Mouse (Mus musculus): ENCODE measurements at regions not wholly inside any gene's neighbourhood (a gene's known extent, or its start where the extent isn't known, plus 50 kb on each side); places are given as distances from the start of the nearest gene placed in this dataset.

- Histone ChIP-seq H3K9me3 (replicated peaks; ENCODE audit: low read length) (no peaks in the 10 kb centered on the region), H3K79me2 (replicated peaks; ENCODE audit: control insufficient read depth, extremely low read depth, insufficient read depth, poor library complexity, severe bottlenecking) (no peaks in the 10 kb centered on the region), H3K27ac (ENCODE audit: insufficient read depth, low read depth) (no peak overlapping the region), H3K27me3 (replicated peaks) (no peaks in the 10 kb centered on the region), H3K9ac (ENCODE audit: insufficient read depth, low read depth) (no peak overlapping the region), H3K4me1 (ENCODE audit: control insufficient read depth in 1 of 2, insufficient read depth in 2 of 2) (no peaks in the 10 kb centered on the region), H3K36me3 (replicated peaks in 1 of 2; ENCODE audit: control insufficient read depth in 1 of 2, insufficient read depth in 1 of 2, low read length in 1 of 2) (no peaks in the 10 kb centered on the region), H3K4me2 (ENCODE audit: insufficient read depth, low read depth, poor library complexity, severe bottlenecking) (no peak overlapping the region), H3K4me3 (replicated peaks in 1 of 3; ENCODE audit: low read depth in 2 of 3, low read length in 2 of 3, poor library complexity in 1 of 3) (no peak overlapping the region)
- in situ Hi-C loops (cut with MboI; ENCODE audit: low pct_ligation_motif_present, low pct_unique_long_range_greater_than_20kb, low sequenced_read_pairs) (no loop called here), dilution Hi-C loops (cut with MboI; ENCODE audit: extremely low pct_ligation_motif_present, extremely low pct_unique_long_range_greater_than_20kb, low sequenced_read_pairs) (no loop called here)
- no peak for DNase-seq (ENCODE audit: extremely low read depth)
- TF ChIP-seq ZC3H11A (IDR thresholded peaks at IDR 0.05; ENCODE audit: low read depth, low read length) (no peak), KAT2A (IDR thresholded peaks at IDR 0.05; ENCODE audit: insufficient replicate concordance, low read length) (no peak), MAZ (IDR thresholded peaks at IDR 0.05; ENCODE audit: low read depth, low read length) (no peak), GABPA (IDR thresholded peaks at IDR 0.05; ENCODE audit: insufficient replicate concordance, low read depth, low read length) (no peak), CHD2 (IDR thresholded peaks at IDR 0.05; ENCODE audit: low read length) (no peak), NELFE (IDR thresholded peaks at IDR 0.05; ENCODE audit: low read depth, low read length) (no peak), MYC (IDR thresholded peaks at IDR 0.05; ENCODE audit: low read depth, low read length) (no peak), HCFC1 (IDR thresholded peaks at IDR 0.05; ENCODE audit: low read depth, low read length) (no peak), ELF1 (IDR thresholded peaks at IDR 0.05; ENCODE audit: low read depth, low read length) (no peak), USF2 (conservative IDR thresholded peaks at IDR 0.05; ENCODE audit: low read depth, low read length) (no peak), ETS1 (conservative IDR thresholded peaks at IDR 0.05; ENCODE audit: low read depth, low read length) (no peak), JUND (conservative IDR thresholded peaks at IDR 0.05; ENCODE audit: low read depth, low read length) (no peak), RAD21 (IDR thresholded peaks at IDR 0.05; ENCODE audit: low read depth, low read length) (no peak), IRF4 (IDR thresholded peaks at IDR 0.05; ENCODE audit: low read depth, low read length) (no peak), SMC3 (IDR thresholded peaks at IDR 0.05; ENCODE audit: low read depth, low read length) (no peak), POLR2A (IDR thresholded peaks at IDR 0.05; ENCODE audit: low read depth, low read length) (no peak), POLR2AphosphoS2 (IDR thresholded peaks at IDR 0.05; ENCODE audit: low read depth, low read length) (no peak), BHLHE40 (IDR thresholded peaks at IDR 0.05; ENCODE audit: low read depth, low read length) (no peak)
Measured at GRCm38 (mm10) chr9:79479118-79479517, 239.5 kb downstream of the Col12a1 start.

- H3K4me3 ChIP-seq (replicated peaks in 1 of 3; ENCODE audit: low read depth in 2 of 3, low read length in 2 of 3, poor library complexity in 1 of 3), result no peak overlapping the region
- no peak for TF ChIP-seq KAT2A (IDR thresholded peaks at IDR 0.05; ENCODE audit: insufficient replicate concordance, low read length)
- TF ChIP-seq ZNF384 (IDR thresholded peaks at IDR 0.05; ENCODE audit: low read depth, low read length), result no peak
- TF ChIP-seq JUND (conservative IDR thresholded peaks at IDR 0.05; ENCODE audit: low read depth, low read length), result 0 out of 2 replicates have a peak, but pooled peaks have one; percentile 14
- no peak for TF ChIP-seq RAD21 (IDR thresholded peaks at IDR 0.05; ENCODE audit: low read depth, low read length)
- H3K9ac ChIP-seq (ENCODE audit: insufficient read depth, low read depth), result no peak overlapping the region
- H3K79me2 ChIP-seq (replicated peaks; ENCODE audit: control insufficient read depth, extremely low read depth, insufficient read depth, poor library complexity, severe bottlenecking), result no peaks in the 10 kb centered on the region
- H3K27ac ChIP-seq (ENCODE audit: insufficient read depth, low read depth), result no peak overlapping the region
- dilution Hi-C loops (cut with MboI; ENCODE audit: extremely low pct_ligation_motif_present, extremely low pct_unique_long_range_greater_than_20kb, low sequenced_read_pairs) (no loop called here), in situ Hi-C loops (cut with MboI; ENCODE audit: low pct_ligation_motif_present, low pct_unique_long_range_greater_than_20kb, low sequenced_read_pairs) (no loop called here)
- H3K27me3 ChIP-seq (replicated peaks), result no peaks in the 10 kb centered on the region
- peaks cover 3 to 15% of the 10 kb centered on the region in 2 experiments; a peak in 3 of 4 replicates for H3K4me1 ChIP-seq (ENCODE audit: control insufficient read depth in 1 of 2, insufficient read depth in 2 of 2)
- peak; percentile 24 for DNase-seq (ENCODE audit: extremely low read depth)
- H3K36me3 ChIP-seq (replicated peaks in 1 of 2; ENCODE audit: control insufficient read depth in 1 of 2, insufficient read depth in 1 of 2, low read length in 1 of 2), result no peaks in the 10 kb centered on the region
- peak overlapping the region; percentile 67; the same call in 1 of the 2 replicates for H3K4me2 ChIP-seq (ENCODE audit: insufficient read depth, low read depth, poor library complexity, severe bottlenecking)
- peaks cover 2% of the 10 kb centered on the region for H3K9me3 ChIP-seq (replicated peaks; ENCODE audit: low read length)
Measured at GRCm38 (mm10) chr9:79500253-79500652, 218.4 kb downstream of the Col12a1 start.
